Comparison of ENCODE assay signal across 35 mouse cellular contexts in genomic region chr7:45265518-45265917, GRCm38 (mm10). TPM values are rescaled to one million over a fixed set of nuclear protein-coding genes. Genes with fewer than 3 reads are reported as not detected.
"Had no signal": no experiment of that assay in that cellular context is flagged by ENCODE, and none has a peak within 500 bp of the region (broad histone marks: within the 10 kb centered on the region; RNA-seq: fewer than 3 reads in every experiment).

No protein-coding gene starts in this region.

- H3K9ac ChIP-seq: embryonic facial prominence, embryonic 12.5 days; embryonic facial prominence, embryonic 13.5 days; embryonic facial prominence, embryonic 15.5 days; forebrain, embryonic 13.5 days; forebrain, embryonic 15.5 days; forebrain, postnatal 0 days had no signal

- DNase-seq: cerebellum, adult 9-10 months; cerebellum, adult 9-11 months; cerebellum, postnatal 10 days; cerebellum, postnatal 14 days; cerebellum, postnatal 25 days; cerebellum, postnatal 36 days; embryo, embryonic 11 days; forebrain, postnatal 0 days; gastrocnemius, adult 2 months; gastrocnemius, postnatal 10 days; gastrocnemius, postnatal 14 days; gastrocnemius, postnatal 25 days; gastrocnemius, postnatal 36 days; heart, adult 11 months; heart, adult 18-20 months had no signal

- H3K27ac ChIP-seq: embryonic facial prominence, embryonic 10.5 days; embryonic facial prominence, embryonic 12.5 days; embryonic facial prominence, embryonic 13.5 days; embryonic facial prominence, embryonic 15.5 days; forebrain, embryonic 10.5 days; forebrain, embryonic 13.5 days; forebrain, embryonic 15.5 days; gastrocnemius, adult 2 months; heart, adult 2 months; heart, embryonic 10.5 days had no signal

- ATAC-seq: forebrain, embryonic 13.5 days; forebrain, embryonic 14.5 days; forebrain, embryonic 15.5 days; forebrain, embryonic 16.5 days; forebrain, postnatal 0 days had no signal

- H3K36me3 ChIP-seq: embryonic facial prominence, embryonic 10.5 days; embryonic facial prominence, embryonic 12.5 days; embryonic facial prominence, embryonic 13.5 days; embryonic facial prominence, embryonic 15.5 days; forebrain, embryonic 10.5 days; forebrain, embryonic 15.5 days; heart, embryonic 10.5 days had no signal

- H3K9me3 ChIP-seq: embryonic facial prominence, embryonic 10.5 days; embryonic facial prominence, embryonic 12.5 days; embryonic facial prominence, embryonic 13.5 days; embryonic facial prominence, embryonic 15.5 days; forebrain, embryonic 10.5 days; forebrain, embryonic 13.5 days; forebrain, embryonic 15.5 days; heart, embryonic 10.5 days had no signal

- H3K4me2 ChIP-seq: embryonic facial prominence, embryonic 12.5 days; embryonic facial prominence, embryonic 13.5 days; embryonic facial prominence, embryonic 15.5 days; forebrain, embryonic 13.5 days; forebrain, embryonic 15.5 days had no signal

- H3K4me3 ChIP-seq: embryonic facial prominence, embryonic 10.5 days; embryonic facial prominence, embryonic 12.5 days; embryonic facial prominence, embryonic 13.5 days; embryonic facial prominence, embryonic 15.5 days; erythroblast, embryonic 14.5 days; forebrain, embryonic 10.5 days; forebrain, embryonic 13.5 days; forebrain, embryonic 15.5 days; gastrocnemius, adult 2 months; heart, adult 2 months; heart, embryonic 10.5 days had no signal

- H3K27me3 ChIP-seq: forebrain, embryonic 15.5 days had no signal

RNA-seq across cellular contexts. Expression of gene Slc6a21, which starts 11.8 kb away (rescaled TPM):
- total RNA-seq: common myeloid progenitor, adult 5-6 weeks; forebrain, postnatal 0 days; gastrocnemius, adult 18-20 months; gastrocnemius, adult 2 months; gastrocnemius, adult 8-10 months; gastrocnemius, postnatal 10 days; gastrocnemius, postnatal 14 days; gastrocnemius, postnatal 25 days; gastrocnemius, postnatal 36 days; gastrocnemius, postnatal 4 days; granulocyte monocyte progenitor cell, adult 5-6 weeks; heart, adult 18-20 months; heart, adult 2 months; heart, adult 8-10 months had no signal
- polyA plus RNA-seq: embryonic facial prominence, embryonic 10.5 days; embryonic facial prominence, embryonic 11.5 days; embryonic facial prominence, embryonic 12.5 days; embryonic facial prominence, embryonic 13.5 days; embryonic facial prominence, embryonic 14.5 days; embryonic facial prominence, embryonic 15.5 days; erythroblast, embryonic 14.5 days; forebrain, embryonic 10.5 days; forebrain, embryonic 13.5 days; forebrain, embryonic 14.5 days; forebrain, embryonic 15.5 days; forebrain, embryonic 16.5 days; forebrain, postnatal 0 days; heart, embryonic 10.5 days had no signal

RNA-seq across cellular contexts. Expression of gene Slc6a16, which starts 24.6 kb away (rescaled TPM):
- total RNA-seq: common myeloid progenitor, adult 5-6 weeks; gastrocnemius, adult 18-20 months; gastrocnemius, adult 2 months; gastrocnemius, adult 8-10 months; gastrocnemius, postnatal 10 days; gastrocnemius, postnatal 14 days; gastrocnemius, postnatal 25 days; gastrocnemius, postnatal 36 days; gastrocnemius, postnatal 4 days; granulocyte monocyte progenitor cell, adult 5-6 weeks; heart, adult 18-20 months; heart, adult 2 months; heart, adult 8-10 months had no signal
- polyA plus RNA-seq: embryonic facial prominence, embryonic 11.5 days; erythroblast, embryonic 14.5 days; forebrain, embryonic 10.5 days; heart, adult 2 months had no signal

RNA-seq across cellular contexts. Expression of gene Tead2, which starts 50.0 kb away (rescaled TPM):
- total RNA-seq: granulocyte monocyte progenitor cell, adult 5-6 weeks had no signal

RNA-seq across cellular contexts. Expression of gene Dkkl1, which starts 53.6 kb away (rescaled TPM):
- total RNA-seq: gastrocnemius, adult 18-20 months; gastrocnemius, adult 2 months; gastrocnemius, adult 8-10 months; gastrocnemius, postnatal 10 days; gastrocnemius, postnatal 14 days; gastrocnemius, postnatal 25 days; gastrocnemius, postnatal 36 days; gastrocnemius, postnatal 4 days; heart, adult 18-20 months; heart, adult 2 months; heart, adult 8-10 months had no signal
